ENCODE assay signal across 8 mouse cellular contexts in the genomic region with DNA sequence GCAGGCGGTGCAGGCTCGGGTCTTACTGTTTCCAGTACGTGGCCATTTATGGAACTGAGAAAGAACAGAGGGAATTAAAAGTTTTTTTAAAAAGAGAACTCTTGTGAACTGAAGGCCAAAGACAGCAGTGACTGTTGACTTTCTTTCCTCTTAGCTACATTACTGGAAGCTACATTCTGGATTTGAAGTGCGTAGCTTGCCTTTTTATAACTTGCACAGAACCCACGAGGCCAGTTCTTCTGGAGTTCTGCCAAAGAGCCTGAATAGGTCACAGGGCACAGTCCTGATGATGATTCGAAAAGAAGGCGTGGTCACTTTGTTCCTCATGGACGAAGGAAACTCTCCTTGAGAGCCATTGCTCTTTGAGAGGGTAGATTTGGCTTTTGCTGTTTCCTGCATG. TPM values are rescaled to one million over a fixed set of nuclear protein-coding genes. Genes with fewer than 3 reads are reported as not detected.
DNase-seq lines count a peak whose midpoint lies in the region; ATAC-seq and TF ChIP-seq lines count a peak whose summit lies in the region.

No protein-coding gene starts in this region.

- H3K4me3 ChIP-seq in embryonic facial prominence, embryonic 14.5 days (ENCODE audit: low read depth, low read length), result no peak overlapping the region
- H3K4me3 ChIP-seq in embryonic facial prominence, embryonic 10.5 days, result no peak overlapping the region
- peak overlapping the region; percentile 14; the same call in 1 of the 2 replicates for H3K4me3 ChIP-seq in bone marrow macrophage, adult 2 months (ENCODE audit: insufficient read depth, low read length)
- H3K4me3 ChIP-seq in intestine, embryonic 15.5 days (replicated peaks), result no peak overlapping the region
- peak overlapping the region; percentile 15 for H3K4me3 ChIP-seq in lung, embryonic 15.5 days
- H3K4me3 ChIP-seq in forebrain, embryonic 11.5 days (ENCODE audit: low read depth, low read length), result no peak overlapping the region

- DNase-seq in embryonic facial prominence, embryonic 14.5 days (ENCODE audit: low spot score), result no peak
- no peak for DNase-seq in embryonic facial prominence, embryonic 10.5 days (ENCODE audit: low spot score)
- no peak for DNase-seq in B cell, adult 2 months
- no peak for DNase-seq in urinary bladder, postnatal 25 days (ENCODE audit: low spot score)
- no peak for DNase-seq in forebrain, embryonic 11.5 days (ENCODE audit: low spot score)

- H3K27ac ChIP-seq in embryonic facial prominence, embryonic 14.5 days (replicated peaks; ENCODE audit: low read depth, low read length), result no peak overlapping the region
- H3K27ac ChIP-seq in embryonic facial prominence, embryonic 10.5 days (replicated peaks), result no peak overlapping the region
- no peak overlapping the region for H3K27ac ChIP-seq in bone marrow macrophage, adult 2 months (ENCODE audit: insufficient read depth, low read depth, low read length)
- peak overlapping the region; percentile 68 for H3K27ac ChIP-seq in intestine, embryonic 15.5 days
- H3K27ac ChIP-seq in lung, embryonic 15.5 days, result peak overlapping the region; percentile 66
- H3K27ac ChIP-seq in forebrain, embryonic 11.5 days (ENCODE audit: low read depth, low read length), result no peak overlapping the region

- no peaks in the 10 kb centered on the region for H3K36me3 ChIP-seq in embryonic facial prominence, embryonic 14.5 days (ENCODE audit: control insufficient read depth, insufficient read depth, low read length)
- peaks cover 13% of the 10 kb centered on the region for H3K36me3 ChIP-seq in embryonic facial prominence, embryonic 10.5 days (replicated peaks)
- H3K36me3 ChIP-seq in intestine, embryonic 15.5 days, result no peaks in the 10 kb centered on the region
- no peaks in the 10 kb centered on the region for H3K36me3 ChIP-seq in lung, embryonic 15.5 days
- no peaks in the 10 kb centered on the region for H3K36me3 ChIP-seq in forebrain, embryonic 11.5 days (ENCODE audit: control insufficient read depth, insufficient read depth, low read length)

- TF ChIP-seq CTCF in bone marrow macrophage, adult 2 months (IDR thresholded peaks at IDR 0.05; ENCODE audit: low read depth, low read length), result no peak

- peaks cover 13% of the 10 kb centered on the region; the same call in 1 of the 2 replicates for H3K4me1 ChIP-seq in embryonic facial prominence, embryonic 14.5 days (ENCODE audit: control insufficient read depth, insufficient read depth, low read length)
- H3K4me1 ChIP-seq in embryonic facial prominence, embryonic 10.5 days, result peaks cover 42% of the 10 kb centered on the region
- peaks cover 4% of the 10 kb centered on the region; the same call in 1 of the 2 replicates for H3K4me1 ChIP-seq in bone marrow macrophage, adult 2 months (ENCODE audit: control insufficient read depth, insufficient read depth, low read length)
- peaks cover 20% of the 10 kb centered on the region for H3K4me1 ChIP-seq in intestine, embryonic 15.5 days (replicated peaks)
- H3K4me1 ChIP-seq in lung, embryonic 15.5 days, result peaks cover 38% of the 10 kb centered on the region
- H3K4me1 ChIP-seq in forebrain, embryonic 11.5 days (replicated peaks; ENCODE audit: control insufficient read depth, insufficient read depth, low read length), result peaks cover 3% of the 10 kb centered on the region; the same call in 1 of the 2 replicates

- no peaks in the 10 kb centered on the region for H3K9me3 ChIP-seq in embryonic facial prominence, embryonic 14.5 days (ENCODE audit: control insufficient read depth, low read length)
- H3K9me3 ChIP-seq in embryonic facial prominence, embryonic 10.5 days, result no peaks in the 10 kb centered on the region
- no peaks in the 10 kb centered on the region for H3K9me3 ChIP-seq in intestine, embryonic 15.5 days
- no peaks in the 10 kb centered on the region for H3K9me3 ChIP-seq in lung, embryonic 15.5 days
- H3K9me3 ChIP-seq in forebrain, embryonic 11.5 days (ENCODE audit: control insufficient read depth, low read length), result no peaks in the 10 kb centered on the region

- no peak for TF ChIP-seq POLR2A in bone marrow macrophage, adult 2 months (IDR thresholded peaks at IDR 0.05; ENCODE audit: borderline replicate concordance, low read depth, low read length)

- no peak overlapping the region for H3K9ac ChIP-seq in embryonic facial prominence, embryonic 14.5 days (ENCODE audit: low read depth, low read length)
- no peak overlapping the region for H3K9ac ChIP-seq in intestine, embryonic 15.5 days
- no peak overlapping the region for H3K9ac ChIP-seq in lung, embryonic 15.5 days
- no peak overlapping the region for H3K9ac ChIP-seq in forebrain, embryonic 11.5 days (ENCODE audit: low read length)

- peak overlapping the region; percentile 32; the same call in 1 of the 2 replicates for H3K4me2 ChIP-seq in embryonic facial prominence, embryonic 14.5 days (ENCODE audit: low read depth, low read length)
- peak overlapping the region; percentile 47 for H3K4me2 ChIP-seq in intestine, embryonic 15.5 days (replicated peaks)
- peak overlapping the region; percentile 47 for H3K4me2 ChIP-seq in lung, embryonic 15.5 days
- H3K4me2 ChIP-seq in forebrain, embryonic 11.5 days (ENCODE audit: low read depth, low read length, severe bottlenecking), result no peak overlapping the region

- no peaks in the 10 kb centered on the region for H3K27me3 ChIP-seq in embryonic facial prominence, embryonic 14.5 days (replicated peaks; ENCODE audit: control insufficient read depth, insufficient read depth, low read length)
- H3K27me3 ChIP-seq in embryonic facial prominence, embryonic 10.5 days (replicated peaks; ENCODE audit: low read depth, poor library complexity, severe bottlenecking), result no peaks in the 10 kb centered on the region
- H3K27me3 ChIP-seq in intestine, embryonic 15.5 days (replicated peaks), result no peaks in the 10 kb centered on the region
- H3K27me3 ChIP-seq in lung, embryonic 15.5 days, result no peaks in the 10 kb centered on the region
- no peaks in the 10 kb centered on the region for H3K27me3 ChIP-seq in forebrain, embryonic 11.5 days (ENCODE audit: control insufficient read depth, insufficient read depth, low read length)

- WGBS in embryonic facial prominence, embryonic 14.5 days, result 46% methylated on average over 8 of the region's 8 CpGs
- 71% methylated on average over 8 of the region's 8 CpGs for WGBS in embryonic facial prominence, embryonic 10.5 days
- WGBS in intestine, embryonic 15.5 days, result 23% methylated on average over 8 of the region's 8 CpGs
- WGBS in lung, embryonic 15.5 days, result 9% methylated on average over 8 of the region's 8 CpGs
- 80% methylated on average over 8 of the region's 8 CpGs for WGBS in forebrain, embryonic 11.5 days

- no peak for ATAC-seq in embryonic facial prominence, embryonic 14.5 days (ENCODE audit: low read depth)
- peak; percentile 46 for ATAC-seq in intestine, embryonic 15.5 days
- peak; percentile 51; the same call in 1 of the 2 replicates for ATAC-seq in lung, embryonic 15.5 days (ENCODE audit: borderline replicate concordance, extremely low read depth, low FRiP score, low TSS enrichment)
- no peak for ATAC-seq in forebrain, embryonic 11.5 days (replicated peaks; ENCODE audit: low FRiP score)

RNA-seq across cellular contexts. Expression of a gene that starts 35.6 kb away (rescaled TPM):
- 36.6 and 39.4 TPM in 2 replicates for polyA plus RNA-seq in embryonic facial prominence, embryonic 14.5 days (2014; fragmentation: Nextera tagmentation; extraction: Ambion mirVana)
- 94.6 and 95.3 TPM in 2 replicates for polyA plus RNA-seq in embryonic facial prominence, embryonic 10.5 days (2016; fragmentation: Nextera tagmentation; extraction: Ambion mirVana)
- polyA plus RNA-seq in bone marrow macrophage, adult 2 months (2012; ENCODE audit: insufficient read depth, insufficient read length, missing spikeins), result 6.6 and 9.8 TPM in 2 replicates
- polyA plus RNA-seq in intestine, embryonic 15.5 days (2015; fragmentation: Nextera tagmentation; extraction: Ambion mirVana), result 35.7 and 37.6 TPM in 2 replicates
- 60.6 and 67.2 TPM in 2 replicates for polyA plus RNA-seq in lung, embryonic 15.5 days (2015; fragmentation: Nextera tagmentation; extraction: Ambion mirVana)
- polyA plus RNA-seq in forebrain, embryonic 11.5 days (2014; fragmentation: Nextera tagmentation; extraction: Ambion mirVana), result 117 and 127 TPM in 2 replicates

Comparison
In these comparisons a context has a peak if more than half of its experiments do, and no peak if none do; other contexts are left out.
1. ATAC-seq: peak in intestine, embryonic 15.5 days (single experiment) and lung, embryonic 15.5 days (single experiment); none in embryonic facial prominence, embryonic 14.5 days (single experiment) and forebrain, embryonic 11.5 days (single experiment).
2. H3K27ac ChIP-seq: peak in intestine, embryonic 15.5 days (single experiment) and lung, embryonic 15.5 days (single experiment); none in embryonic facial prominence, embryonic 14.5 days (single experiment), embryonic facial prominence, embryonic 10.5 days (single experiment), bone marrow macrophage, adult 2 months (single experiment) and forebrain, embryonic 11.5 days (single experiment).
3. H3K4me3 ChIP-seq: peak in bone marrow macrophage, adult 2 months (single experiment) and lung, embryonic 15.5 days (single experiment); none in embryonic facial prominence, embryonic 14.5 days (single experiment), embryonic facial prominence, embryonic 10.5 days (single experiment), intestine, embryonic 15.5 days (single experiment) and forebrain, embryonic 11.5 days (single experiment).